In the genomic region with DNA sequence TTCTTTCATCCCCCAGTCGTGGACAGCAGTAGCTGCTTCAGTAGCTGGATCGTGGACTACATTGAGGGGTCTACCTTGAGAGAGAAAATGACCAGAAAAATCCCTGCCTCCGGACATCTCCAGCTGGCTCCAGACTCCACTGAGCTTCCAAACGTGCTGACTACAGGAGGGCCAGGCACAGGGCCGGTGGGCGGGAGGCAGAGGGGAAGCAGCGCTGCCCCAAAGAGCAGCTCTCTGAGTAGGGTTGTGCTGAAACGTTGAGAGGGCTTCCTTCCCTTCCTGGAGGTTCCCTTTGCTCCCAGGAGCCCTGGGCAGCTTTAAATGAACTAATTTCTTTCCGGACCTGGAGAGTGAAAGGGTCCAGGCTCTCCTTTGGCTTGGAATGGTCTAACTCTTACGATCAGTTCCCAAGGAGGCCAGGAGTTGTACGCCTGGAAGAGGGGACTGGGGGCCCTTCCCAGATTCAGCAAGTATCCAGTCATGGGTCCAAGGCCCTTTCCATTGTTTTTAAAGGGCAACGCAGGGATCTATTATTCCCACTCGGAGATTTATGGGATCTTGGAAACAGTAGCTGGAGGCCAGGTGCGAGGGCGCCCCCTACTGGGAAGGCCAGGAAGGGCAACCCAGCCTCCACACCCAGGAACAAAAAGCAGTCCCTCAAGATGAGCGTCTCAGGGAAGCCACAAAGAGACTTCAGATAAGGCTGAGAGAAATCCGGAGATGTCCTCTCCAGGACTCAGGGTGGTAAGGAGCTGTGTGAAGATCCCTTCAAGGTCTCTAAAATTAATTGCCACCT, we compare ENCODE assay signal across 8 mouse cellular contexts.
DNase-seq lines count a peak whose midpoint lies in the region; ATAC-seq and TF ChIP-seq lines count a peak whose summit lies in the region.

No protein-coding gene starts in this region.

- peaks cover 48% of the 10 kb centered on the region for H3K4me1 ChIP-seq in hindbrain, embryonic 10.5 days (replicated peaks)
- H3K4me1 ChIP-seq in hindbrain, embryonic 13.5 days (replicated peaks): peaks cover 29% of the 10 kb centered on the region
- no peaks in the 10 kb centered on the region for H3K4me1 ChIP-seq in G1E (ENCODE audit: insufficient read depth, low read depth, low read length)
- H3K4me1 ChIP-seq in heart, embryonic 12.5 days (replicated peaks): peaks cover 17% of the 10 kb centered on the region
- H3K4me1 ChIP-seq in neural tube, embryonic 11.5 days (ENCODE audit: control insufficient read depth, insufficient read depth, low read length): peaks cover 18% of the 10 kb centered on the region; the same call in 1 of the 2 replicates

- TF ChIP-seq CTCF in G1E (IDR thresholded peaks at IDR 0.05; ENCODE audit: low read depth, low read length): peak; percentile 46; the same call in 1 of the 2 replicates

- peak; percentile 80 for DNase-seq in hindbrain, embryonic 10.5 days (ENCODE audit: low spot score)
- no peak for DNase-seq in G1E (ENCODE audit: low spot score)
- peak; percentile 47 to 68 for DNase-seq in cerebellum, adult 18-20 months
- peak; percentile 30 for DNase-seq in left cerebral cortex, adult 11 months (ENCODE audit: low spot score)
- DNase-seq in neural tube, embryonic 11.5 days (ENCODE audit: low spot score): peak; percentile 75

- no peaks in the 10 kb centered on the region for H3K9me3 ChIP-seq in hindbrain, embryonic 10.5 days
- no peaks in the 10 kb centered on the region for H3K9me3 ChIP-seq in hindbrain, embryonic 13.5 days
- H3K9me3 ChIP-seq in G1E (replicated peaks): peaks cover 30% of the 10 kb centered on the region
- H3K9me3 ChIP-seq in heart, embryonic 12.5 days (replicated peaks): no peaks in the 10 kb centered on the region
- H3K9me3 ChIP-seq in neural tube, embryonic 11.5 days (ENCODE audit: control insufficient read depth, low read length): no peaks in the 10 kb centered on the region

- peaks cover 60% of the 10 kb centered on the region for H3K27me3 ChIP-seq in hindbrain, embryonic 10.5 days (ENCODE audit: insufficient read depth, poor library complexity, severe bottlenecking)
- H3K27me3 ChIP-seq in hindbrain, embryonic 13.5 days: peaks cover 18% of the 10 kb centered on the region
- H3K27me3 ChIP-seq in G1E (ENCODE audit: insufficient read depth, low read length): no peaks in the 10 kb centered on the region
- peaks cover 56% of the 10 kb centered on the region for H3K27me3 ChIP-seq in heart, embryonic 12.5 days (replicated peaks)
- peaks cover 3% of the 10 kb centered on the region; the same call in 1 of the 2 replicates for H3K27me3 ChIP-seq in neural tube, embryonic 11.5 days (ENCODE audit: control insufficient read depth, insufficient read depth, low read length)

- no peak overlapping the region for H3K4me2 ChIP-seq in hindbrain, embryonic 13.5 days
- H3K4me2 ChIP-seq in heart, embryonic 12.5 days: 0 out of 2 replicates have a peak overlapping the region, but pooled peaks have one; percentile 6
- peak overlapping the region; percentile 9; the same call in 1 of the 2 replicates for H3K4me2 ChIP-seq in neural tube, embryonic 11.5 days (ENCODE audit: low read depth)

- 4% methylated on average over 17 of the region's 17 CpGs for WGBS in hindbrain, embryonic 10.5 days
- 6% methylated on average over 17 of the region's 17 CpGs for WGBS in hindbrain, embryonic 13.5 days
- 6% methylated on average over 17 of the region's 17 CpGs for WGBS in heart, embryonic 12.5 days
- WGBS in neural tube, embryonic 11.5 days: 6% methylated on average over 17 of the region's 17 CpGs

- H3K27ac ChIP-seq in hindbrain, embryonic 10.5 days: peak overlapping the region; percentile 78
- no peak overlapping the region for H3K27ac ChIP-seq in hindbrain, embryonic 13.5 days
- no peak overlapping the region for H3K27ac ChIP-seq in heart, embryonic 12.5 days (ENCODE audit: poor library complexity, severe bottlenecking)
- no peak overlapping the region for H3K27ac ChIP-seq in neural tube, embryonic 11.5 days (ENCODE audit: low read depth, low read length)

- H3K4me3 ChIP-seq in hindbrain, embryonic 10.5 days: peak overlapping the region; percentile 35
- H3K4me3 ChIP-seq in hindbrain, embryonic 13.5 days: no peak overlapping the region
- H3K4me3 ChIP-seq in G1E (ENCODE audit: low read depth, low read length): no peak overlapping the region
- H3K4me3 ChIP-seq in heart, embryonic 12.5 days: no peak overlapping the region
- no peak overlapping the region for H3K4me3 ChIP-seq in neural tube, embryonic 11.5 days (ENCODE audit: low read depth, low read length)

- H3K9ac ChIP-seq in hindbrain, embryonic 13.5 days: no peak overlapping the region
- H3K9ac ChIP-seq in heart, embryonic 12.5 days: no peak overlapping the region
- no peak overlapping the region for H3K9ac ChIP-seq in neural tube, embryonic 11.5 days (ENCODE audit: low read length)

- H3K36me3 ChIP-seq in hindbrain, embryonic 10.5 days: no peaks in the 10 kb centered on the region
- no peaks in the 10 kb centered on the region for H3K36me3 ChIP-seq in hindbrain, embryonic 13.5 days
- no peaks in the 10 kb centered on the region for H3K36me3 ChIP-seq in G1E (replicated peaks)
- H3K36me3 ChIP-seq in heart, embryonic 12.5 days: no peaks in the 10 kb centered on the region
- no peaks in the 10 kb centered on the region for H3K36me3 ChIP-seq in neural tube, embryonic 11.5 days (ENCODE audit: control insufficient read depth, insufficient read depth, low read length)

- ATAC-seq in hindbrain, embryonic 13.5 days (ENCODE audit: low FRiP score): no peak
- ATAC-seq in G1E (ENCODE audit: extremely low read depth, insufficient number of reproducible peaks, low FRiP score, poor library complexity, severe bottlenecking): no peak
- ATAC-seq in heart, embryonic 12.5 days (ENCODE audit: insufficient number of reproducible peaks, low FRiP score): no peak
- ATAC-seq in neural tube, embryonic 11.5 days (ENCODE audit: insufficient read depth, low FRiP score, low TSS enrichment): no peak
- ATAC-seq in granulocyte monocyte progenitor cell, adult 5-6 weeks (replicated peaks; ENCODE audit: poor library complexity, severe bottlenecking): no peak
